Mouse (Mus musculus): ENCODE results near the gene Olfr395.

DNA sequence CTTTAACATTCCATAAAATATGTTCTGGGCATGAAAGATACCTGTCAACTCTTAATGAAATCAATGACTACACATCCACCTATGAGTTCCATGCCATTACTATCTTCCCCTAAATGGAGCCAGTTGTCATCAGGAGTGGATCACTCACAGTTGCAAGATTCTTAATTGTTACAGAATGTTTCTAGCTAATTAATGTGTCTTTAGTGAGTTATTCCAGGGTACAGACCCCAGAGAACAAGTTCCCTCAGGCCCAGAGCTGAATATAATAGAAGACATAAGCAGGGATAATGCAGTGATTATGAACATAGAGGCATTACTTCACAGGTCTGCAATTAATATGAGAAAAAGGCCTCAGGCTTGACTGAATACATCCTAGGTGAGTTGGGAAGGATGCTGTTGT, 27.3 kb upstream of the Olfr395 start, which contains the start of gene Olfr23:
- TF ChIP-seq POLR2A (IDR thresholded peaks at IDR 0.05; ENCODE audit: low read depth, low read length) (no peak), CTCF (IDR thresholded peaks at IDR 0.05; ENCODE audit: extremely low read depth, insufficient read depth, insufficient read length, insufficient replicate concordance) (no peak)
